9 mouse cellular contexts compared by ENCODE assay signal in the genomic region with DNA sequence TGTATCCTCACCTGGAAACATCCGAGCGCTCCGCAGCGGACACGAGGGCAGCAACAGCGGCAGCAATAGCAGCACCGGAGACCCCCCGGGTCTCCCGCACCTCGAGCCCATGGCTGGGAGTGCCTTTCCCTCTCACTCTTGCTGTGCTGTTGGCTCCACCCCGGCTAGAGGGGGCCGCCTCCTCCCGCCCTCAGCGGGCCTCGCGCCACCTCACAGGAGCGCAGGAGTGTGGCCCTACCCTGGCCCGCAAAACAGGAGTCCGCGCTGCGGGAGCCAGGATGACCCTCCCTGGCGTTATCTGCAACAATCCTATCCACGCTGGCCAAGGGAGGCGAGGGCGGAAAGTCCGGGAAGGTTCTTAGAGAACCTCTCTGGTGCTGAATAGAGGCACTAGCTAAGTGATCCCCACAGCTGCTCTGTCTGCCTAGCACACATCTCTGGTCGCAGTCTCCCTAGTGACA. TPM values are rescaled to one million over a fixed set of nuclear protein-coding genes. Genes with fewer than 3 reads are reported as not detected.
DNase-seq lines count a peak whose midpoint lies in the region; ATAC-seq lines count a peak whose summit lies in the region.
"Had no signal": no experiment of that assay in that cellular context is flagged by ENCODE, and none has a peak within 500 bp of the region (broad histone marks: within the 10 kb centered on the region; RNA-seq: fewer than 3 reads in every experiment).

A gene (minus strand): TSS at position 411 of the 461 bp plus-strand sequence.

- ATAC-seq in kidney, embryonic 15.5 days (replicated peaks; ENCODE audit: low FRiP score): peak; percentile 60; the same call in 1 of the 2 replicates
- peak; percentile 28; the same call in 1 of the 2 replicates for ATAC-seq in stomach, embryonic 14.5 days (ENCODE audit: insufficient number of reproducible peaks, insufficient read depth, low FRiP score, low read depth)
- ATAC-seq: Patski had no signal

- H3K4me1 ChIP-seq in kidney, embryonic 15.5 days: peaks cover 39% of the 10 kb centered on the region
- H3K4me1 ChIP-seq in stomach, embryonic 14.5 days (ENCODE audit: control insufficient read depth, insufficient read depth, low read length): peaks cover 8% of the 10 kb centered on the region; the same call in 1 of the 2 replicates

- H3K9ac ChIP-seq in kidney, embryonic 15.5 days: peak within 1 kb of the TSS; percentile 33; the same call in 1 of the 2 replicates
- no peak within 1 kb of the TSS; the same call in 1 of the 2 replicates for H3K9ac ChIP-seq in stomach, embryonic 14.5 days (replicated peaks; ENCODE audit: low read depth, low read length)

- peak within 1 kb of the TSS; percentile 65 for H3K4me2 ChIP-seq in kidney, embryonic 15.5 days
- H3K4me2 ChIP-seq in stomach, embryonic 14.5 days (replicated peaks; ENCODE audit: low read depth, low read length): peak within 1 kb of the TSS; percentile 50

- WGBS in kidney, embryonic 15.5 days: 2% methylated on average over 22 of the region's 27 CpGs
- 1% methylated on average over 22 of the region's 27 CpGs for WGBS in stomach, embryonic 14.5 days

- H3K4me3 ChIP-seq in kidney, embryonic 15.5 days (replicated peaks): peak within 1 kb of the TSS; percentile 27
- peak within 1 kb of the TSS; percentile 21 for H3K4me3 ChIP-seq in stomach, embryonic 14.5 days (ENCODE audit: low read depth, low read length)

- H3K9me3 ChIP-seq in kidney, embryonic 15.5 days (replicated peaks): no peaks in the 10 kb centered on the region
- no peaks in the 10 kb centered on the region for H3K9me3 ChIP-seq in stomach, embryonic 14.5 days (ENCODE audit: control insufficient read depth, low read depth, low read length)

- no peaks in the 10 kb centered on the region for H3K36me3 ChIP-seq in kidney, embryonic 15.5 days
- H3K36me3 ChIP-seq in stomach, embryonic 14.5 days (ENCODE audit: control insufficient read depth, insufficient read depth, low read length): no peaks in the 10 kb centered on the region

- DNase-seq in kidney, postnatal 25 days: no peak
- peak; percentile 50 to 56 for DNase-seq in adrenal gland, postnatal 36 days
- DNase-seq in gastrocnemius, postnatal 4 days (ENCODE audit: low spot score in 2 of 2): peak in 1 of 2 experiments; percentile 53
- DNase-seq in liver (peak; percentile 22), adipocyte (ENCODE audit: low spot score) (no peak)
- DNase-seq in ovary, adult 18-20 months (ENCODE audit: low spot score): no peak

- H3K27me3 ChIP-seq in kidney, embryonic 15.5 days: peaks cover 40% of the 10 kb centered on the region
- H3K27me3 ChIP-seq in stomach, embryonic 14.5 days (ENCODE audit: control insufficient read depth, insufficient read depth, low read length): 0 out of 2 replicates have a peak, but pooled peaks cover 3% of the 10 kb centered on the region
- H3K27me3 ChIP-seq: Patski had no signal

- H3K27ac ChIP-seq in kidney, embryonic 15.5 days: no peak within 1 kb of the TSS
- no peak within 1 kb of the TSS for H3K27ac ChIP-seq in stomach, embryonic 14.5 days (ENCODE audit: low read length)

RNA-seq across cellular contexts. Expression of the gene that starts here (rescaled TPM):
- 3.6 and 4.9 TPM in 2 replicates for polyA plus RNA-seq in kidney, embryonic 15.5 days (2015; fragmentation: Nextera tagmentation; extraction: Ambion mirVana)
- total RNA-seq in adrenal gland, postnatal 36 days (2021): 1 to 10 TPM; 2.4 to 3.8 TPM
- total RNA-seq in gastrocnemius, postnatal 4 days (2021): 10 to 100 TPM; 13.2 to 15.2 TPM
- polyA plus RNA-seq in stomach, embryonic 14.5 days (2014; fragmentation: Nextera tagmentation; extraction: Ambion mirVana): 3.6 and 4.8 TPM in 2 replicates

Comparison
In these comparisons a context has a peak if more than half of its experiments do, and no peak if none do; other contexts are left out.
1. DNase-seq: peak in adrenal gland, postnatal 36 days (2 of 2) and liver (single experiment); none in kidney, postnatal 25 days (0 of 2), adipocyte (single experiment) and ovary, adult 18-20 months (single experiment).